Mouse (Mus musculus): ENCODE data around the gene Gys1.

- TF ChIP-seq CTCF (IDR thresholded peaks at IDR 0.05; ENCODE audit: low read depth) (no peak), EP300 (optimal IDR thresholded peaks at IDR 0.05) (no peak)
Observed at GRCm38 (mm10) chr7:45458748-45459563, 24.3 kb downstream of the Gys1 start.

All from stomach, postnatal 0 days (tissue).